ENCODE assay signal across 25 mouse cellular contexts in genomic region chr11:84116221-84116620, GRCm38 (mm10). TPM values are rescaled to one million over a fixed set of nuclear protein-coding genes. Genes with fewer than 3 reads are reported as not detected.
DNase-seq lines count a peak whose midpoint lies in the region; ATAC-seq and TF ChIP-seq lines count a peak whose summit lies in the region.
"Had no signal": no experiment of that assay in that cellular context is flagged by ENCODE, and none has a peak within 500 bp of the region (broad histone marks: within the 10 kb centered on the region; RNA-seq: fewer than 3 reads in every experiment).

No protein-coding gene starts in this region.

- TF ChIP-seq CTCF in liver, postnatal 0 days (IDR thresholded peaks at IDR 0.05; ENCODE audit: low read depth) = peak; percentile 45
- peak; percentile 53 to 62 for TF ChIP-seq CTCF in CH12.LX (conservative IDR thresholded peaks at IDR 0.05 in 1 of 2, IDR thresholded peaks at IDR 0.05 in 1 of 2; ENCODE audit: low read depth in 2 of 2, low read length in 2 of 2)

- peak; percentile 38 for TF ChIP-seq RAD21 in CH12.LX (IDR thresholded peaks at IDR 0.05; ENCODE audit: low read depth, low read length)

- H3K9me3 ChIP-seq in heart, embryonic 13.5 days = no peaks in the 10 kb centered on the region
- H3K9me3 ChIP-seq in liver, postnatal 0 days (ENCODE audit: low read length) = no peaks in the 10 kb centered on the region
- H3K9me3 ChIP-seq in liver, embryonic 12.5 days (replicated peaks) = no peaks in the 10 kb centered on the region
- no peaks in the 10 kb centered on the region for H3K9me3 ChIP-seq in CH12.LX (replicated peaks; ENCODE audit: low read length)
- H3K9me3 ChIP-seq: hindbrain, embryonic 13.5 days; limb, embryonic 15.5 days; lung, embryonic 15.5 days; megakaryocyte, embryonic 14.5 days had no signal

- H3K36me3 ChIP-seq in heart, embryonic 13.5 days = peaks cover 78% of the 10 kb centered on the region
- H3K36me3 ChIP-seq in liver, postnatal 0 days (replicated peaks; ENCODE audit: insufficient read depth, low read length) = peaks cover 25% of the 10 kb centered on the region
- H3K36me3 ChIP-seq in liver, embryonic 12.5 days = peaks cover 79% of the 10 kb centered on the region
- peaks cover 46 to 91% of the 10 kb centered on the region in 2 experiments for H3K36me3 ChIP-seq in CH12.LX (replicated peaks in 1 of 2; ENCODE audit: control insufficient read depth in 1 of 2, insufficient read depth in 1 of 2, low read length in 1 of 2)

- H3K4me2 ChIP-seq in heart, embryonic 13.5 days = no peak overlapping the region
- no peak overlapping the region for H3K4me2 ChIP-seq in liver, postnatal 0 days (ENCODE audit: low read depth, low read length)
- no peak overlapping the region for H3K4me2 ChIP-seq in liver, embryonic 12.5 days
- no peak overlapping the region for H3K4me2 ChIP-seq in CH12.LX (ENCODE audit: insufficient read depth, low read depth, poor library complexity, severe bottlenecking)
- H3K4me2 ChIP-seq: hindbrain, embryonic 13.5 days; limb, embryonic 15.5 days; lung, embryonic 15.5 days had no signal

- DNase-seq in heart, postnatal 36 days = no peak
- DNase-seq in liver, postnatal 0 days = no peak
- DNase-seq in CH12.LX (ENCODE audit: extremely low read depth) = peak; percentile 17
- peak; percentile 11 for DNase-seq in induced T-regulatory cell, adult 2 months (ENCODE audit: low read depth)
- DNase-seq in ovary, adult 18-20 months (ENCODE audit: low spot score) = no peak
- DNase-seq: adrenal gland, postnatal 36 days; cerebellum, adult 8-10 months; kidney, adult 11 months; kidney, postnatal 25 days; right cerebral cortex, postnatal 14 days; thymus, postnatal 25 days had no signal

- H3K4me1 ChIP-seq in heart, embryonic 13.5 days = peaks cover 20% of the 10 kb centered on the region
- H3K4me1 ChIP-seq in liver, postnatal 0 days (ENCODE audit: insufficient read depth) = no peaks in the 10 kb centered on the region; the same call in 1 of the 2 replicates
- peaks cover 6% of the 10 kb centered on the region for H3K4me1 ChIP-seq in liver, embryonic 12.5 days
- no peaks in the 10 kb centered on the region for H3K4me1 ChIP-seq in CH12.LX (ENCODE audit: control insufficient read depth in 1 of 2, insufficient read depth in 2 of 2)
- H3K4me1 ChIP-seq: hindbrain, embryonic 13.5 days; limb, embryonic 15.5 days had no signal

- no peak for TF ChIP-seq POLR2A in CH12.LX (IDR thresholded peaks at IDR 0.05; ENCODE audit: low read depth, low read length)

- intact Hi-C loops in heart, postnatal 36 days (cut with DNase I) = no loop called here

- WGBS in heart, embryonic 13.5 days = 64% methylated on average over 2 of the region's 2 CpGs
- WGBS in liver, postnatal 0 days (ENCODE audit: insufficient replicate concordance) = 68% methylated on average over 2 of the region's 2 CpGs
- WGBS in liver, embryonic 12.5 days (ENCODE audit: insufficient replicate concordance) = 48% methylated on average over 2 of the region's 2 CpGs

- H3K4me3 ChIP-seq in heart, embryonic 13.5 days = no peak overlapping the region
- no peak overlapping the region for H3K4me3 ChIP-seq in liver, postnatal 0 days (ENCODE audit: low read depth, low read length)
- no peak overlapping the region for H3K4me3 ChIP-seq in liver, embryonic 12.5 days
- H3K4me3 ChIP-seq in CH12.LX (replicated peaks in 1 of 3; ENCODE audit: low read depth in 2 of 3, low read length in 2 of 3, poor library complexity in 1 of 3) = no peak overlapping the region
- H3K4me3 ChIP-seq: hindbrain, embryonic 13.5 days; limb, embryonic 15.5 days; lung, embryonic 15.5 days; megakaryocyte, embryonic 14.5 days had no signal

- TF ChIP-seq EP300 in liver, postnatal 0 days (IDR thresholded peaks at IDR 0.05; ENCODE audit: low read depth) = no peak
- no peak for TF ChIP-seq EP300 in CH12.LX (IDR thresholded peaks at IDR 0.05; ENCODE audit: low read length)

- H3K27ac ChIP-seq in heart, embryonic 13.5 days (replicated peaks) = 0 out of 2 replicates have a peak overlapping the region, but pooled peaks have one; percentile 1
- H3K27ac ChIP-seq in liver, postnatal 0 days (ENCODE audit: low read depth) = no peak overlapping the region
- no peak overlapping the region for H3K27ac ChIP-seq in liver, embryonic 12.5 days
- H3K27ac ChIP-seq in CH12.LX (ENCODE audit: insufficient read depth, low read depth) = no peak overlapping the region
- H3K27ac ChIP-seq: hindbrain, embryonic 13.5 days; limb, embryonic 15.5 days; lung, embryonic 15.5 days had no signal

- no peaks in the 10 kb centered on the region for H3K27me3 ChIP-seq in heart, embryonic 13.5 days (replicated peaks)
- H3K27me3 ChIP-seq in liver, postnatal 0 days (ENCODE audit: insufficient read depth, low read length) = no peaks in the 10 kb centered on the region
- no peaks in the 10 kb centered on the region for H3K27me3 ChIP-seq in liver, embryonic 12.5 days (replicated peaks)
- no peaks in the 10 kb centered on the region for H3K27me3 ChIP-seq in CH12.LX (replicated peaks)
- H3K27me3 ChIP-seq: hindbrain, embryonic 13.5 days; limb, embryonic 15.5 days; lung, embryonic 15.5 days; megakaryocyte, embryonic 14.5 days had no signal

- H3K79me2 ChIP-seq in CH12.LX (replicated peaks; ENCODE audit: control insufficient read depth, extremely low read depth, insufficient read depth, poor library complexity, severe bottlenecking) = no peaks in the 10 kb centered on the region

- ATAC-seq in heart, embryonic 13.5 days (ENCODE audit: extremely low read depth, insufficient number of reproducible peaks, low FRiP score, low TSS enrichment) = no peak
- ATAC-seq in liver, postnatal 0 days = no peak
- no peak for ATAC-seq in liver, embryonic 12.5 days

- dilution Hi-C loops in CH12.LX (cut with MboI; ENCODE audit: extremely low pct_ligation_motif_present, extremely low pct_unique_long_range_greater_than_20kb, low sequenced_read_pairs) = no loop called here

- H3K9ac ChIP-seq in heart, embryonic 13.5 days = no peak overlapping the region
- no peak overlapping the region for H3K9ac ChIP-seq in liver, postnatal 0 days (replicated peaks)
- H3K9ac ChIP-seq in liver, embryonic 12.5 days = no peak overlapping the region
- no peak overlapping the region for H3K9ac ChIP-seq in CH12.LX (ENCODE audit: insufficient read depth, low read depth)
- H3K9ac ChIP-seq: hindbrain, embryonic 13.5 days; limb, embryonic 15.5 days; lung, embryonic 15.5 days had no signal

- in situ Hi-C loops in CH12.LX (cut with MboI; ENCODE audit: low pct_ligation_motif_present, low pct_unique_long_range_greater_than_20kb, low sequenced_read_pairs) = no loop called here

TF ChIP-seq in CH12.LX, 34 proteins besides CTCF, POLR2A, EP300 and RAD21:
- TF ChIP-seq MYC (IDR thresholded peaks at IDR 0.05; ENCODE audit: low read depth, low read length) (peak; percentile 51; the same call in 1 of the 2 replicates), KAT2A (IDR thresholded peaks at IDR 0.05; ENCODE audit: insufficient replicate concordance, low read length) (no peak), ZC3H11A (IDR thresholded peaks at IDR 0.05; ENCODE audit: low read depth, low read length) (no peak), CHD1 (IDR thresholded peaks at IDR 0.05; ENCODE audit: low read depth, low read length) (no peak), ZKSCAN1 (IDR thresholded peaks at IDR 0.05; ENCODE audit: borderline replicate concordance, low read depth, low read length) (no peak), MEF2A (IDR thresholded peaks at IDR 0.05; ENCODE audit: borderline replicate concordance, low read depth, low read length) (no peak), SMC3 (IDR thresholded peaks at IDR 0.05; ENCODE audit: low read depth, low read length) (peak; percentile 27)

RNA-seq across cellular contexts. Expression of gene Tada2a, which starts 13.2 kb away (rescaled TPM):
- polyA plus RNA-seq in heart, embryonic 13.5 days (2015; fragmentation: Nextera tagmentation; extraction: Ambion mirVana) = 19.9 and 20.4 TPM in 2 replicates
- 1 to 10 TPM; 5.9 to 8.2 TPM for total RNA-seq in heart, postnatal 36 days (2021)
- polyA plus RNA-seq in liver, postnatal 0 days (2015; fragmentation: Nextera tagmentation; extraction: Ambion mirVana) = 5.7 and 6.1 TPM in 2 replicates
- polyA plus RNA-seq in liver, embryonic 12.5 days (2016; fragmentation: Nextera tagmentation; extraction: Ambion mirVana) = 16.2 and 16.7 TPM in 2 replicates
- total RNA-seq in CH12.LX (2012; rRNA removed) (37.5 and 40.8 TPM in 2 replicates), CH12.LX (2014; rRNA removed) (33.1 and 34.1 TPM in 2 replicates)
- 59.5 and 66.1 TPM in 2 replicates for polyA plus RNA-seq in CH12.LX (2012; ENCODE audit: insufficient read length, low read depth)

RNA-seq across cellular contexts. Expression of gene Acaca, which starts 13.3 kb away (rescaled TPM):
- polyA plus RNA-seq in heart, embryonic 13.5 days (2015; fragmentation: Nextera tagmentation; extraction: Ambion mirVana) = 6.6 and 6.7 TPM in 2 replicates
- total RNA-seq in heart, postnatal 36 days (2021) = 10 to 100 TPM; 13.6 to 26.1 TPM
- 2.0 TPM in 2 replicates for polyA plus RNA-seq in liver, postnatal 0 days (2015; fragmentation: Nextera tagmentation; extraction: Ambion mirVana)
- 11.8 and 12.6 TPM in 2 replicates for polyA plus RNA-seq in liver, embryonic 12.5 days (2016; fragmentation: Nextera tagmentation; extraction: Ambion mirVana)
- 61.7 and 76.5 TPM in 2 replicates for total RNA-seq in CH12.LX (2012; rRNA removed)
- 35.0 and 36.9 TPM in 2 replicates for total RNA-seq in CH12.LX (2014; rRNA removed)
- polyA plus RNA-seq in CH12.LX (2012; ENCODE audit: insufficient read length, low read depth) = 53.5 and 62.6 TPM in 2 replicates

RNA-seq across cellular contexts. Expression of gene Dusp14, which starts 47.2 kb away (rescaled TPM):
- 5.1 and 6.6 TPM in 2 replicates for polyA plus RNA-seq in heart, embryonic 13.5 days (2015; fragmentation: Nextera tagmentation; extraction: Ambion mirVana)
- total RNA-seq in heart, postnatal 36 days (2021) = under 1 TPM; 0.50 to 0.73 TPM
- 1.7 and 1.8 TPM in 2 replicates for polyA plus RNA-seq in liver, postnatal 0 days (2015; fragmentation: Nextera tagmentation; extraction: Ambion mirVana)
- polyA plus RNA-seq in liver, embryonic 12.5 days (2016; fragmentation: Nextera tagmentation; extraction: Ambion mirVana) = 1.1 TPM in 2 replicates
- total RNA-seq in CH12.LX (2012; rRNA removed) = 70.6 and 124 TPM in 2 replicates
- total RNA-seq in CH12.LX (2014; rRNA removed) = 101 and 127 TPM in 2 replicates
- polyA plus RNA-seq in CH12.LX (2012; ENCODE audit: insufficient read length, low read depth) = 43.0 and 52.7 TPM in 2 replicates

RNA-seq across cellular contexts. Expression of gene Gm11437, which starts 51.1 kb away (rescaled TPM):
- not detected in 2 replicates for polyA plus RNA-seq in heart, embryonic 13.5 days (2015; fragmentation: Nextera tagmentation; extraction: Ambion mirVana)
- not detected for total RNA-seq in heart, postnatal 36 days (2021)
- polyA plus RNA-seq in liver, postnatal 0 days (2015; fragmentation: Nextera tagmentation; extraction: Ambion mirVana) = 0.14 TPM in 1 of 2 replicates, not detected in the other
- polyA plus RNA-seq in liver, embryonic 12.5 days (2016; fragmentation: Nextera tagmentation; extraction: Ambion mirVana) = not detected in 2 replicates
- total RNA-seq in CH12.LX (2012; rRNA removed) (not detected in 2 replicates), CH12.LX (2014; rRNA removed) (not detected in 2 replicates)
- polyA plus RNA-seq in CH12.LX (2012; ENCODE audit: insufficient read length, low read depth) = not detected in 2 replicates
- total RNA-seq: adrenal gland, postnatal 36 days; gastrocnemius, postnatal 4 days; layer of hippocampus, postnatal 14 days; left cerebral cortex, postnatal 14 days had no signal
- polyA plus RNA-seq: cortical plate, adult 2 months; forebrain, embryonic 11.5 days; heart, embryonic 14.5 days; limb, embryonic 15.5 days; neural tube, embryonic 11.5 days; spleen, adult 2 months had no signal

Comparison
In these comparisons a context has a peak if more than half of its experiments do, and no peak if none do; other contexts are left out.
1. DNase-seq: peak in CH12.LX (single experiment) and induced T-regulatory cell, adult 2 months (single experiment); none in heart, postnatal 36 days (0 of 2), liver, postnatal 0 days (single experiment) and ovary, adult 18-20 months (single experiment).